Mouse (Mus musculus) midbrain, embryonic 10.5 days (tissue): ENCODE results near the gene Maml3. TPM values are rescaled to one million over a fixed set of nuclear protein-coding genes. Genes with fewer than 3 reads are reported as not detected.

Experiments
- DNase-seq: peaks from one replicate; pipeline ENCODE4 v3.0.0-alpha.2; 2017; ENCODE audit warnings: low spot score
- H3K27ac ChIP-seq: fragments of 300-500 bp; sonication (generic); replicated peaks from 2 replicates; pipeline ENCODE4 v1.5.1; 2016; ENCODE audit warnings: mild to moderate bottlenecking
- H3K27me3 ChIP-seq: fragments of 300-500 bp; sonication (generic); 2 replicates; pipeline ENCODE4 v1.6.1; 2016; ENCODE audit warnings: low read depth, mild to moderate bottlenecking; ENCODE audit not compliant: poor library complexity, severe bottlenecking
- H3K36me3 ChIP-seq: fragments of 300-500 bp; sonication (generic); 2 replicates; pipeline ENCODE4 v1.6.1; 2016; ENCODE audit warnings: mild to moderate bottlenecking, moderate library complexity
- H3K4me1 ChIP-seq: fragments of 300-500 bp; sonication (generic); 2 replicates; pipeline ENCODE4 v1.6.1; 2016
- H3K4me3 ChIP-seq: fragments of 300-500 bp; sonication (generic); 2 replicates; pipeline ENCODE4 v1.5.1; 2016; ENCODE audit warnings: mild to moderate bottlenecking, moderate library complexity
- H3K9me3 ChIP-seq: fragments of 300-500 bp; sonication (generic); replicated peaks from 2 replicates; pipeline ENCODE4 v1.6.1; 2016; ENCODE audit warnings: mild to moderate bottlenecking
- WGBS: fragments of 180-500 bp; shearing (Covaris S2); methylation state at CpG from one replicate; pipeline ENCODE4 v1.1.7; 2016; 5-methylcytosine and 5-hydroxymethylcytosine counted together
- polyA plus RNA-seq: library from polyadenylated mRNA; unstranded; fragments of >200 nt; fragmentation: Nextera tagmentation; extraction: Ambion mirVana; gene quantifications from 2 replicates; pipeline ENCODE4 v1.2.1, GENCODE M21; 2016

The Maml3 gene
- polyA plus RNA-seq, 1 experiment from 2014 or later: 5.4 TPM

DNA sequence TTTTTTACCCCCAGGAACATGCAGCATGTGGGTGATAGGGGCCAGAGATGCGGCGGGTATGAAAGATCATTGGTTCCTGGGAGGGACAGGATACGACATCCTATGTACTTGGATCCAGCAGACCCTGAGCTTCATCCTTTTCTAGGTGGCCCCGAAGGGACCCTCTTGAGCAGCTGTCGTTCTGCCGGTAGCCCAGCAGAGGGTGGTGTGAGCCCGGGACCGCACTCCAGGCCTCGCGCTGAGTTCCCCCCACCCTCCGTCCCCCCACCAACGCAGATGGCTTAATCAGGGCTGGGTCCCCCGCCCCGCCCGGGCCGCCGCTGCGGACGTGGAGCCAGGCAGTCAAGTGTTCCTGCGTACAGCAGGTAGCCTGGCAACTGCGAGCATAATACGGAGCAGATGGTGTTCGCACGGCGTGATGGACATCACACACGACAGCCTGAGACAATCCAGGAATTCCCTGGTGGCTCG lies 403.6 kb downstream of the Maml3 start:
- no peaks in the 10 kb centered on the region for H3K9me3 ChIP-seq
- peak overlapping the region; percentile 49 for H3K4me3 ChIP-seq
- peaks cover 9% of the 10 kb centered on the region for H3K36me3 ChIP-seq
- H3K4me1 ChIP-seq: peaks cover 36% of the 10 kb centered on the region
- 1% methylated on average over 27 of the region's 27 CpGs for WGBS
- peak overlapping the region; percentile 97 for H3K27ac ChIP-seq
- DNase-seq: peak; percentile 96
- no peaks in the 10 kb centered on the region for H3K27me3 ChIP-seq

DNA sequence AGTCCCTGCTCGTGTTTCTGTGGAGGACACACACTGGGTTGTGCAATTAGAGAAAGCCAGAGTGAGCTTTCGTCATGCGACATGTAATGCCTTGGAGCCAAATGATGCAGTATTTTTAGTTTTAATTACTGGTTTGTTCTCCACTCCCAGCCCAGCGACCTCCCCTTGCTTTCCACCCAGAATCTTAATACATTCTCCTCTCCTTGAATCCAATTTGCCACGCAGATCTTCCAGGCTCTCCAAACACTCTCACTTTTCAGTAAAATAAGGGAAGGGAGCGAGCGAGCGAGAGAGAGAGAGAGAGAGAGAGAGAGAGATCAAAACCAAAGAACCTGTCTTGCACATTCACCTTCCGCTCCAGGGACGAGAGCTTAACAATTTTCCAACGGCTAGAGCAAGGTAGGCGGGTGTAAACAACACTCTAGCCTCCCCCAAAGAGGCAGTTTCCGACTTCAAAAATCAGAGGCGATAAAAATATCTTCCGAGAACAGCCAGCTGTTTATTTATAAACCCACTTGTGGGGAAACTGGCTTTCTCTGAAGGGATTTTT lies 404.1 kb downstream of the Maml3 start:
- H3K4me3 ChIP-seq: peak overlapping the region; percentile 49
- 45% methylated on average over 15 of the region's 15 CpGs for WGBS
- no peak for DNase-seq

GRCm38 (mm10) chr3:51700123-51700522 lies 404.8 kb downstream of the Maml3 start:
- H3K4me3 ChIP-seq: no peak overlapping the region
- H3K27ac ChIP-seq: peak overlapping the region; percentile 97
- no peaks in the 10 kb centered on the region for H3K27me3 ChIP-seq
- peaks cover 17% of the 10 kb centered on the region for H3K36me3 ChIP-seq
- H3K4me1 ChIP-seq: peaks cover 36% of the 10 kb centered on the region
- WGBS: 89% methylated on average over 4 of the region's 4 CpGs
- no peaks in the 10 kb centered on the region for H3K9me3 ChIP-seq
- no peak for DNase-seq

More for the DNA sequence above, 404.1 kb downstream of the Maml3 start:
- Histone ChIP-seq H3K27ac (peak overlapping the region; percentile 97), H3K4me1 (peaks cover 36% of the 10 kb centered on the region), H3K9me3 (no peaks in the 10 kb centered on the region), H3K36me3 (peaks cover 14% of the 10 kb centered on the region), H3K27me3 (no peaks in the 10 kb centered on the region)

DNA sequence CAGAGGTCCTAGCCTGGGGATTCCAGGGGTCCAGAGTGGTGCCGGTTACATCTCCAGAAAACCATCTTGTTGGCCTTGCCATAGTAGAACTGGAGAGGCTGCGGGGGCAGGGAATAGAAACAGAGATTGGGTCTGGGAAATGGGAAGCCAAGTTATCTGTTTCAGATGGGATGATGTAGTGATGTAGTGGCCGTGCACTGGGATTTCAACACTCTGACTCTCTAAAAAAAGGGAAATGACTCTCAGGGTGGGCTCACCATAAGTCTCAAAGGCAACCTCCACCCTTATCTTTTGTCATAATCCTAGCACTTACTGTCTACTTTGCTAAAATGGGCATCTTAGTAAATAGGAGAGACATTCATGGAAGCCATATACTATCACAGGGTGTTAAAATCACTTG lies 406.9 kb downstream of the Maml3 start:
- peaks cover 30% of the 10 kb centered on the region for H3K4me1 ChIP-seq
- H3K27me3 ChIP-seq: no peaks in the 10 kb centered on the region
- no peak for DNase-seq
- no peaks in the 10 kb centered on the region for H3K9me3 ChIP-seq
- H3K27ac ChIP-seq: no peak overlapping the region
- H3K36me3 ChIP-seq: peaks cover 28% of the 10 kb centered on the region
- 91% methylated on average over 3 of the region's 3 CpGs for WGBS
- H3K4me3 ChIP-seq: no peak overlapping the region

DNA sequence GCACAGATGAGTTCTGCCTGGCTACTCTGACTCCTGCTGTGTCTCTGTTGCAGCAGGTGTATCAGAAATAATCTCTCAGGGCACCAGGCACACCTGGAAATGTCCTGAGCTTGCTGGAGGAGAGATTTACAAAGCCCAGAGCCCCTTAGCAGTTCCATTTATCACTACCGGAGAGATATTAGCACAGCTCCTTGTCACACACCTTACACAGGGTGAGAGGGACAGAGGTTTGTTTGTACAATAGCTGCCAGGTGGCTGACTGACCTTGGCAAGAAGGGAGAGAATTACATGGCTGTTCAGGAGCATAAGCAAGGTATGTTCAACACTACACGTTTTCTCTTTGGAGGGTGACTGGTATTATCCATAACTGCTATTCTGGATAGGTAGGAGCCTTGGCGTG lies 409.2 kb downstream of the Maml3 start:
- Histone ChIP-seq H3K4me1 (peaks cover 7% of the 10 kb centered on the region), H3K27me3 (no peaks in the 10 kb centered on the region), H3K36me3 (peaks cover 49% of the 10 kb centered on the region), H3K4me3 (no peak overlapping the region), H3K9me3 (no peaks in the 10 kb centered on the region), H3K27ac (no peak overlapping the region)
- no peak for DNase-seq
- 91% methylated on average over 3 of the region's 3 CpGs for WGBS

- WGBS: 93% methylated on average over 14 of the region's 14 CpGs
- no peak for DNase-seq
- no peak overlapping the region for H3K4me3 ChIP-seq
Measured at GRCm38 (mm10) chr3:51694576-51694975, 410.3 kb downstream of the Maml3 start.

GRCm38 (mm10) chr3:51693196-51693595 lies 411.7 kb downstream of the Maml3 start:
- 91% methylated on average over 10 of the region's 10 CpGs for WGBS
- Histone ChIP-seq H3K27me3 (no peaks in the 10 kb centered on the region), H3K4me3 (no peak overlapping the region), H3K27ac (no peak overlapping the region), H3K4me1 (no peaks in the 10 kb centered on the region), H3K36me3 (peaks cover 74% of the 10 kb centered on the region), H3K9me3 (no peaks in the 10 kb centered on the region)
- DNase-seq: no peak

More at GRCm38 (mm10) chr3:51694576-51694975, 410.3 kb downstream of the Maml3 start:
- H3K27me3 ChIP-seq: no peaks in the 10 kb centered on the region
- no peaks in the 10 kb centered on the region for H3K4me1 ChIP-seq
- no peaks in the 10 kb centered on the region for H3K9me3 ChIP-seq
- peaks cover 60% of the 10 kb centered on the region for H3K36me3 ChIP-seq
- H3K27ac ChIP-seq: no peak overlapping the region

- 89% methylated on average over 8 of the region's 8 CpGs for WGBS
- no peaks in the 10 kb centered on the region for H3K9me3 ChIP-seq
- peaks cover 58% of the 10 kb centered on the region for H3K36me3 ChIP-seq
- H3K4me1 ChIP-seq: no peaks in the 10 kb centered on the region
- no peak overlapping the region for H3K4me3 ChIP-seq
- DNase-seq: no peak
- no peak overlapping the region for H3K27ac ChIP-seq
- no peaks in the 10 kb centered on the region for H3K27me3 ChIP-seq
Measured at GRCm38 (mm10) chr3:51688725-51689124, 416.2 kb downstream of the Maml3 start.

GRCm38 (mm10) chr3:51686791-51687190 lies 418.1 kb downstream of the Maml3 start:
- Histone ChIP-seq H3K27ac (no peak overlapping the region), H3K9me3 (no peaks in the 10 kb centered on the region), H3K4me3 (no peak overlapping the region), H3K4me1 (no peaks in the 10 kb centered on the region), H3K27me3 (no peaks in the 10 kb centered on the region), H3K36me3 (peaks cover 44% of the 10 kb centered on the region)
- 87% methylated on average over 6 of the region's 6 CpGs for WGBS
- DNase-seq: no peak

- no peaks in the 10 kb centered on the region for H3K27me3 ChIP-seq
- H3K9me3 ChIP-seq: no peaks in the 10 kb centered on the region
- H3K4me1 ChIP-seq: no peaks in the 10 kb centered on the region
- H3K27ac ChIP-seq: no peak overlapping the region
- DNase-seq: no peak
- 89% methylated on average over 6 of the region's 6 CpGs for WGBS
- H3K36me3 ChIP-seq: peaks cover 40% of the 10 kb centered on the region
- no peak overlapping the region for H3K4me3 ChIP-seq
Measured at GRCm38 (mm10) chr3:51686316-51686715, 418.6 kb downstream of the Maml3 start.

DNA sequence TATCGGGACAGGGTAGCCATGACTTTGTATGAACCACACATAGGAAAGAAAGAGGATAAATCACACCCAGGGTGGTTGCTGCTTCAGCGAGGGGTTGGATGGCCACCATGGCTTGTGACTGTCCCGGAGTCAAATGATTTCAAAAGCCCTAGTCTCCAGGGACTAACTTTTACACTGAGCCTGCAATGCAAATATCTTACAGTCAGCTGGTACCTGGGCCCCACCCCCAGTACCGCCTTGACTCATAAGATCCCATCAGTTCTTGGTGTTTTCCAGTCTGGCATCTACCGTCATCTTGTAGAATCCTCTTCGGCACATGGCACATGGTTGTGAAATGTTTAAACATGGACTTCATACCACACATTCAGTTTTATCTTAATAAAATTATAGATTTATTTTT lies 419.3 kb downstream of the Maml3 start:
- DNase-seq: no peak
- Histone ChIP-seq H3K4me1 (no peaks in the 10 kb centered on the region), H3K27me3 (no peaks in the 10 kb centered on the region), H3K4me3 (no peak overlapping the region), H3K27ac (no peak overlapping the region), H3K36me3 (peaks cover 32% of the 10 kb centered on the region), H3K9me3 (no peaks in the 10 kb centered on the region)
- 91% methylated on average over 6 of the region's 6 CpGs for WGBS

GRCm38 (mm10) chr3:51674963-51675362 lies 429.9 kb downstream of the Maml3 start:
- no peak for DNase-seq
- WGBS: 91% methylated on average over 3 of the region's 3 CpGs
- Histone ChIP-seq H3K4me1 (no peaks in the 10 kb centered on the region), H3K4me3 (no peak overlapping the region), H3K36me3 (no peaks in the 10 kb centered on the region), H3K27me3 (no peaks in the 10 kb centered on the region), H3K27ac (no peak overlapping the region), H3K9me3 (no peaks in the 10 kb centered on the region)

DNA sequence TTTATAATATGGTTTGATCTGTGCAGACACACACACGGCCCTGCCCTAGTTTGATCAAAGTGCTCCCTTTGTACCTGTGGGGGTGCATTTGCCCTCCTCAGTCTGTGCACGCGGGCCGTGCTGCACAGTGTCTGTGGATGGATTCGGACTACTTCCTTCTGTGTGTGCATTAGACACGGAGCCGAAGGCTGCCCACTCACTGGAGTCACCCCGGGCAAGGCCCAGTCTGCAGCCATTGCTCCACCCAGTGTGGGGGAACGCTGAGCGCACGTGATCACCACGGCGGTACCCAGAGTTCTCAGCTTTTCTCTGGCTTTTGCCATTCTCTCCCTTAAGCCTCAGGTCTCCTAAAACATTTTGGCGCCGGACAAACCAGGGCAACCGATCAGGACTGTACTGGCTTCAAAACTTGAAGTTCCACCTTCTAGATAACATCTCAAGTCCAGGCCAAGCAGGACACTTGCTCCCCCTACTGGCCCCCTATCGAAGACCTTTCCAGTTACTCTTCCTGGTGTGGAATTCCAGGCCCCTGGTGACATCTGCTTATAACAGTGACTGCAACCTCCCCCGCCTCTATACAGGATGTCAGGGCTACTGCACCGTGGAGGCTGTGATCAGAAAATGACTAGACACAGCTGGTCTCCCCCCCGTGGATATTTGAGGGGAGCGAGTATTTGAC lies 431.3 kb downstream of the Maml3 start:
- Histone ChIP-seq H3K36me3 (no peaks in the 10 kb centered on the region), H3K4me1 (0 out of 2 replicates have a peak, but pooled peaks cover 4% of the 10 kb centered on the region), H3K4me3 (no peak overlapping the region), H3K9me3 (no peaks in the 10 kb centered on the region), H3K27me3 (no peaks in the 10 kb centered on the region), H3K27ac (no peak overlapping the region)
- 77% methylated on average over 21 of the region's 21 CpGs for WGBS
- DNase-seq: peak; percentile 34
